Mouse (Mus musculus): ENCODE data around the gene Kdelc1. TPM values are rescaled to one million over a fixed set of nuclear protein-coding genes. Genes with fewer than 3 reads are reported as not detected.
A peak's percentile ranks its signal among the peaks of the same experiment; 100 is the strongest.

Kdelc1 gene
- polyA plus RNA-seq, 1 experiment from 2014 or later, result 52.1 TPM

DNA sequence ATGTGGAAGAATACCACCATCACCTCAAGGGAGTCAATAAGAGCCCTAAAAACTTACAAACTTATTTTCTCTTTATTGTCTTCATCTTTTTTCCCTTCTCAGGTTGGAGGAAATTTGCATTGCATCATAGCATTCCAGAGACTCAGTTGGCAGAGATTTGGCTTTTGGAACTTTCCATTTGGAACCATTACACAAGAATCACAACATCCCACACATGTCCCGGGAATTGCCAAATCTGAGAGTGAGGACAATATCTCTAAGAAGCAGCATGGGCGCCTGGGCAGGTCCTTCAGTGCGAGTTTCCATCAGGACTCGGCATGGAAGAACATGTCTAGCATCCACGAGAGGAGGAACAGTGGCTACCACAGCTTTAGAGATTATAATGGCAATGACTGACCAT lies 24.1 kb upstream of the Kdelc1 start:
- Histone ChIP-seq H3K9ac (ENCODE audit: low read length) (no peak overlapping the region), H3K27me3 (ENCODE audit: control insufficient read depth, insufficient read depth, low read length) (no peaks in the 10 kb centered on the region), H3K4me2 (ENCODE audit: low read depth, low read length) (no peak overlapping the region), H3K36me3 (ENCODE audit: control insufficient read depth, insufficient read depth, low read length) (peaks cover 12% of the 10 kb centered on the region), H3K9me3 (replicated peaks; ENCODE audit: control insufficient read depth, low read length) (no peaks in the 10 kb centered on the region), H3K27ac (ENCODE audit: low read length) (no peak overlapping the region), H3K4me3 (replicated peaks; ENCODE audit: low read length) (no peak overlapping the region), H3K4me1 (ENCODE audit: control insufficient read depth, insufficient read depth, low read length) (0 out of 2 replicates have a peak, but pooled peaks cover 2% of the 10 kb centered on the region)
- 87% methylated on average over 5 of the region's 5 CpGs for WGBS
- ATAC-seq (ENCODE audit: insufficient read depth, low FRiP score), result no peak

DNA sequence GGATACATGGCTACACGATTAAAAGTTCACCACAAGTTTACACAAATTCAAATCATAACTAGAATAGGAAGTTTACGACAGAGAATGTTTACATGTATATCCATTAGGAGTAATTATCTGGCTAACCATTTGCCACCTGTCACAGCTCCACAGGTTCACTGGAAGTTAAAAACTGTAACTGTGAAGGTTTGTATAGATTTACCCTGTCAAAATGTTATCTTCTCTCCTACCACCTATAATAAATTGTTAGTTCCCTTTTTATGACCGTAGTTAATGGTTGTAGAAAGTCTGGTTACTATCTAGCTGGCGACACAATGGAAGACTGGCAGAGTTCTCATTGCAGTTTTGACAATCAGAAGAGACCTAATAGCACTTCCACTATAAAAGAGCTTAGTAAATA lies 21.6 kb upstream of the Kdelc1 start:
- no peaks in the 10 kb centered on the region for H3K27me3 ChIP-seq (ENCODE audit: control insufficient read depth, insufficient read depth, low read length)
- no peak overlapping the region for H3K9ac ChIP-seq (ENCODE audit: low read length)
- H3K36me3 ChIP-seq (ENCODE audit: control insufficient read depth, insufficient read depth, low read length), result peaks cover 13% of the 10 kb centered on the region
- WGBS, result 36% methylated on average over 4 of the region's 4 CpGs
- H3K27ac ChIP-seq (ENCODE audit: low read length), result no peak overlapping the region
- no peak overlapping the region for H3K4me2 ChIP-seq (ENCODE audit: low read depth, low read length)
- ATAC-seq (ENCODE audit: insufficient read depth, low FRiP score), result no peak
- H3K9me3 ChIP-seq (replicated peaks; ENCODE audit: control insufficient read depth, low read length), result no peaks in the 10 kb centered on the region
- H3K4me1 ChIP-seq (ENCODE audit: control insufficient read depth, insufficient read depth, low read length), result no peaks in the 10 kb centered on the region
- no peak overlapping the region for H3K4me3 ChIP-seq (replicated peaks; ENCODE audit: low read length)

DNA sequence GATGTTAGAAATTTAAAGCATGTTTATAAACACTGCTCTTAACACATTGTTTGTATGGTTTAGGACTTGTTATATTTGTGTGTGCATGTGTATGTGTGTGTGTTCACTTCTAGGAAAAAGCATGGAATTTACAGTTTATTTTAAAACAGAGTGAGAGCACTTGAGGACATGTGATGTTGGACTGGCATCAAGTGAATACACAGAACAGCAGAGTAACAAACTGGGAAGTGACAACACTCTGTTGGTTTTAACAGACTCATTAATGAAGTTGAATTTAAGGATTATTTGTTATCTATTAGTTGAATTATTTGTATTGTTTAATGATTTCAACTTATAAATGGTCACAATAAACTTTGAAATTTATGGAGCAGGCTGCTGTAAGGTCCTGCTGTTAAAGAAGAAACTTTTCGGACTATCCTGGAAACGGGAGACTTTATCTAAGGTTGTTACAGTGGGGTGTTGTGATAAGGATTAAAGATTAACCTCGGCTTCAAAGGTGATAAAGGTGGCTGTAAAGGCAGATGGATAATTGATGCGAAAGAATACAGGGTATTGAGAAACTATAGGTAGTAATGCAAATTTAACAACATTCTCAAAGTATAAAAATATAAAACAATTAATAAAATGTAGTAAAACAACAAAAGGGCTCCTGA lies 11.4 kb upstream of the Kdelc1 start:
- no peaks in the 10 kb centered on the region for H3K27me3 ChIP-seq (ENCODE audit: control insufficient read depth, insufficient read depth, low read length)
- H3K4me3 ChIP-seq (replicated peaks; ENCODE audit: low read length), result no peak overlapping the region
- H3K27ac ChIP-seq (ENCODE audit: low read length), result no peak overlapping the region
- no peaks in the 10 kb centered on the region for H3K9me3 ChIP-seq (replicated peaks; ENCODE audit: control insufficient read depth, low read length)
- ATAC-seq (ENCODE audit: insufficient read depth, low FRiP score), result no peak
- H3K4me2 ChIP-seq (ENCODE audit: low read depth, low read length), result no peak overlapping the region
- no peak overlapping the region for H3K9ac ChIP-seq (ENCODE audit: low read length)
- H3K36me3 ChIP-seq (ENCODE audit: control insufficient read depth, insufficient read depth, low read length), result peaks cover 11% of the 10 kb centered on the region; the same call in 1 of the 2 replicates
- H3K4me1 ChIP-seq (ENCODE audit: control insufficient read depth, insufficient read depth, low read length), result no peaks in the 10 kb centered on the region
- WGBS, result 61% methylated on average over 4 of the region's 4 CpGs

DNA sequence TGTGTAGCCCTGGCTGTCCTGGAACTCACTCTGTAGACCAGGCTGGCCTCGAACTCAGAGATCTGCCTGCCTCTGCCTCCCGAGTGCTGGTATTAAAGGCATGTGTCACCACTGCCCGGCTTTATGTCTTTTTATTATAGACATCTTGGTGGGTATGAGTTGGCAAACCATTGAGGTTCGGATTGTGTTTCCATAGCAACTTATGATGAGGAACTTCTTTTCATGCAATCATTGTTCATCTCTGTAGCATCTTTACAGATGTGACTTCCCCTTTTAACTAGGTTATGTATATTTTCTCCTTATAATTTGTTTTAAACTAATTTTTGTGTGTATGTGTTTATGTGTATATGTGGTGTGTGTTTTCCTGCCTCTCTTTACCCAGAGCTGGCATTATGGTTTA lies 7.0 kb upstream of the Kdelc1 start:
- no peak for ATAC-seq (ENCODE audit: insufficient read depth, low FRiP score)
- Histone ChIP-seq H3K27ac (ENCODE audit: low read length) (no peak overlapping the region), H3K4me3 (replicated peaks; ENCODE audit: low read length) (no peak overlapping the region), H3K9ac (ENCODE audit: low read length) (no peak overlapping the region), H3K27me3 (ENCODE audit: control insufficient read depth, insufficient read depth, low read length) (no peaks in the 10 kb centered on the region), H3K4me2 (ENCODE audit: low read depth, low read length) (no peak overlapping the region), H3K9me3 (replicated peaks; ENCODE audit: control insufficient read depth, low read length) (no peaks in the 10 kb centered on the region), H3K36me3 (ENCODE audit: control insufficient read depth, insufficient read depth, low read length) (0 out of 2 replicates have a peak, but pooled peaks cover 8% of the 10 kb centered on the region), H3K4me1 (ENCODE audit: control insufficient read depth, insufficient read depth, low read length) (no peaks in the 10 kb centered on the region)
- WGBS, result 94% methylated on average over 4 of the region's 4 CpGs

DNA sequence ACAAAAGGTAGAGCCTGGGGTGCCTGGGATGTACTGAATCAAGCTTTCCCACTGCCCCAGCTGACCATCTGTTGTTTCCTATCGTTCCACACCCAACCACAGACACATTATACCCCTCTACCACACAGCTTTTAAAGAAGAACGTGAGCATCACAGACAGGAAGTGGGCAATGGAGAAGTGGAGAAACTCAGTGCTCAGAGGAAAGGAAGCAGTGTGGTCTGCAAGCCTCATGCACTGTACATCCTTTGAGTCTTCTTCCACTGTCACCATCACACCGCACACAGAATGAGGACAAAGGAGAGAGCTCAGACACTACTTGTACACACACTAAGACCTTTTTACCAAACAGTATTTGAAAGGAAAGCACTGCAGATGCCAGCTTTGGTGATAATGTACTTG lies 3.6 kb upstream of the Kdelc1 start:
- H3K4me2 ChIP-seq (ENCODE audit: low read depth, low read length), result no peak overlapping the region
- no peak for ATAC-seq (ENCODE audit: insufficient read depth, low FRiP score)
- H3K27ac ChIP-seq (ENCODE audit: low read length), result no peak overlapping the region
- WGBS, result 70% methylated on average over 3 of the region's 3 CpGs
- H3K4me3 ChIP-seq (replicated peaks; ENCODE audit: low read length), result no peak overlapping the region
- H3K9ac ChIP-seq (ENCODE audit: low read length), result no peak overlapping the region
- 0 out of 2 replicates have a peak, but pooled peaks cover 8% of the 10 kb centered on the region for H3K36me3 ChIP-seq (ENCODE audit: control insufficient read depth, insufficient read depth, low read length)
- no peaks in the 10 kb centered on the region for H3K27me3 ChIP-seq (ENCODE audit: control insufficient read depth, insufficient read depth, low read length)
- no peaks in the 10 kb centered on the region for H3K9me3 ChIP-seq (replicated peaks; ENCODE audit: control insufficient read depth, low read length)
- H3K4me1 ChIP-seq (ENCODE audit: control insufficient read depth, insufficient read depth, low read length), result peaks cover 6% of the 10 kb centered on the region

DNA sequence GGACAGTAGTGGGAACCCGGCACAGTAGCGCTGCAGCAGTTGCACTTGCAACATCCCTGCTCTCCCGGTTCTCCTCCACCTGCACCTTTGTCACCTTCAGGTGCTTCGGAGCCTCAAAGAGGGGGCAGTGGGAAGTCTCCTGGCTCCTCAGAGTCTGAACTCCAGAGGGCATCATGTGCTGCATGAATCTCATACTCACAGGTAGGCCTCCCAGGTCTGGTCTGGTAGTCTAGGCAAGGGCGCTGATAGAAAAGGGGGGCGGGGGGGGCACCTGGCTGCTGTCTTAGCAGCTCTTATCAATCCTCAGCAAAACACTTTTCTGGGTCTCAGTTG lies 1.4 kb upstream of the Kdelc1 start:
- 7% methylated on average over 6 of the region's 6 CpGs for WGBS
- peak overlapping the region; percentile 85 for H3K4me3 ChIP-seq (replicated peaks; ENCODE audit: low read length)
- no peaks in the 10 kb centered on the region for H3K27me3 ChIP-seq (ENCODE audit: control insufficient read depth, insufficient read depth, low read length)
- no peaks in the 10 kb centered on the region for H3K9me3 ChIP-seq (replicated peaks; ENCODE audit: control insufficient read depth, low read length)
- H3K4me1 ChIP-seq (ENCODE audit: control insufficient read depth, insufficient read depth, low read length), result peaks cover 6% of the 10 kb centered on the region
- H3K9ac ChIP-seq (ENCODE audit: low read length), result peak overlapping the region; percentile 90
- H3K27ac ChIP-seq (ENCODE audit: low read length), result peak overlapping the region; percentile 98
- peak overlapping the region; percentile 84 for H3K4me2 ChIP-seq (ENCODE audit: low read depth, low read length)
- peak; percentile 12; the same call in 1 of the 2 replicates for ATAC-seq (ENCODE audit: insufficient read depth, low FRiP score)
- H3K36me3 ChIP-seq (ENCODE audit: control insufficient read depth, insufficient read depth, low read length), result peaks cover 5% of the 10 kb centered on the region; the same call in 1 of the 2 replicates

DNA sequence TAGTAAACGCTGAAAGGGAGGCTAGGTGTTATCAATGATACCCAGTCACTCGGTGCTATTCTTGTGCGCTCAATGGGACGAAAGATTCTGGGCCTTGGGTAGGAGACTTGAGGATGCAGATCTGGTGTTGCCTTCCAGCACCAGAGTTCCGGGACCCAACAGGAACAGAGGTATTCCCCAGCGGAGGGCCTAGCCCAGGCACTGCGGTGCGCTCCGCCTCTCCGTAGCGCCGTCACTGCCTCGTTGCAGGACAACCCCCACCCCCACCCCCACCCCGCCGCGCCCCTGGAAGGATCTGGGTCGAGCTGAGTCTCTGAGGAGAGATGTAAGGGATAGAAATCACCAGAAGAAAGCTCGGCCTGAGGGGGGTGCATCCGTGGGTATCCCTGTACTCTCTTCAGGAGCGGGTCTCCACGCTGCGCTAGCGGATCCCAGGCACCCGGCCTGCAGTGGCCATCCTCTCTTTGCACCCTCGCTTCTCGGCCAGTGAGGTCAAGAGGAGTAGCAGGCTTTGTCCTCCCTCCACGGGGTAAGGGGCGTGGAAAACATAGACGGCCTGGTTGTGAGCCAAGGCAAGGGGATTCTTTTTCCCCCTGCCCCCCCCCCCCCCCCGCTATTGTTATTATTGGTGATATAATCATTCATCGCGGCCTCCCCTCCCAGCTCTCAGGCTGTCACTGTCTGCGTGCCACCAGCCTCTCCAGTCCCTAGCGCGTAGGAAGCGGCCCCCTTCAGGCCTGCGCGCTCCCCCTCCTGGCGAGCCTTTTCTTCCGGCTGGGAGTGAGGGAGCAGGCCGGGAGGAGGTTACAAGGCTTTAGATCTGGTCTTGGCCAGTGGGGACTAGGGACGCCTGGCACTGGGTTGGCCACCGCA lies 829 bp upstream of the Kdelc1 start:
- no peaks in the 10 kb centered on the region for H3K9me3 ChIP-seq (replicated peaks; ENCODE audit: control insufficient read depth, low read length)
- H3K9ac ChIP-seq (ENCODE audit: low read length), result peak overlapping the region; percentile 90
- WGBS, result 0% methylated on average over 42 of the region's 43 CpGs
- ATAC-seq (ENCODE audit: insufficient read depth, low FRiP score), result peak; percentile 90
- no peaks in the 10 kb centered on the region for H3K27me3 ChIP-seq (ENCODE audit: control insufficient read depth, insufficient read depth, low read length)
- peak overlapping the region; percentile 98 for H3K27ac ChIP-seq (ENCODE audit: low read length)
- peaks cover 6% of the 10 kb centered on the region for H3K4me1 ChIP-seq (ENCODE audit: control insufficient read depth, insufficient read depth, low read length)
- H3K36me3 ChIP-seq (ENCODE audit: control insufficient read depth, insufficient read depth, low read length), result peaks cover 5% of the 10 kb centered on the region; the same call in 1 of the 2 replicates
- H3K4me3 ChIP-seq (replicated peaks; ENCODE audit: low read length), result peak overlapping the region; percentile 85
- peak overlapping the region; percentile 84 for H3K4me2 ChIP-seq (ENCODE audit: low read depth, low read length)

DNA sequence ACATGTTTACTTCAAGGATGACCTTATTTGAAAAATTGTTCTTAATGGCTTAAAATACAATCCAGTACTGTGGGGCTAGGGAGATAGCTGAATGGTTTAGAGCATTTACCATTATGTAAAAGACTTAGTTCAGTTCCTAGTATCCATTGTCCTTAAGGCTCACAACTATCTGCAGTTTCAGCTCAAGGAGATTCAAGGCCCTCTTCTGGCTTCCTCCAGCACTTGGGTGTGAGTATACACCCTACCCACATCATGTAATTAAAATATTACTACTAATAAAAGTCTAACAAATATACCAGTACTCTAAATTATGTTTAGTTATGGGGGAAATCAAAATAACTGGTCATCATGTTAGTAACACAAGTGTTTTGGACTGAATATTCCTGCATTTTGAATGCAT lies 1.0 kb downstream of the Kdelc1 start:
- H3K9ac ChIP-seq (ENCODE audit: low read length), result no peak overlapping the region
- peak overlapping the region; percentile 84 for H3K4me2 ChIP-seq (ENCODE audit: low read depth, low read length)
- ATAC-seq (ENCODE audit: insufficient read depth, low FRiP score), result no peak

DNA sequence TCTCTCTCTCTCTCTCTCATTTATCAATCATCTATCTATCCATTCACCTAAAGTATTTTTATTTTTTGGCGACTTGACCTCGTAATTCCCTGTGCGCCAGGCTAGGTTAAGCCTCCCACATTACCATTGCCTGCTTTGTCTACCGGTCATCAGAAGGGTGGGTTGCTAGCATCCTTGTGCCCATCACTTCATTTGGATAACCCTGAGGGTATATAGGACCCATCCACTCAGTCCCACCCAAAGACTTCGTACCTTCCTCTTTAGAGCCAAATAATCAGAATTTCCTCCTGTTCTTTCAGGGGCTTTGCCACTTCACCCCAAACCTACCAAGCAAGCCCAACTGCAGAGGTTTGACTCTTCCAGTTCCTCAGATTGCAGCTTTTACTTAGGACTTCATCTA lies 15.7 kb downstream of the Kdelc1 start:
- Histone ChIP-seq H3K27ac (ENCODE audit: low read length) (no peak overlapping the region), H3K4me3 (replicated peaks; ENCODE audit: low read length) (peak overlapping the region; percentile 90), H3K4me2 (ENCODE audit: low read depth, low read length) (peak overlapping the region; percentile 58), H3K27me3 (ENCODE audit: control insufficient read depth, insufficient read depth, low read length) (no peaks in the 10 kb centered on the region), H3K36me3 (ENCODE audit: control insufficient read depth, insufficient read depth, low read length) (no peaks in the 10 kb centered on the region), H3K9ac (ENCODE audit: low read length) (peak overlapping the region; percentile 60), H3K9me3 (replicated peaks; ENCODE audit: control insufficient read depth, low read length) (no peaks in the 10 kb centered on the region), H3K4me1 (ENCODE audit: control insufficient read depth, insufficient read depth, low read length) (peaks cover 6% of the 10 kb centered on the region)
- ATAC-seq (ENCODE audit: insufficient read depth, low FRiP score), result no peak
- WGBS, result 9% methylated on average over 5 of the region's 5 CpGs

More for the DNA sequence above, 1.0 kb downstream of the Kdelc1 start:
- H3K4me1 ChIP-seq (ENCODE audit: control insufficient read depth, insufficient read depth, low read length), result peaks cover 6% of the 10 kb centered on the region
- H3K4me3 ChIP-seq (replicated peaks; ENCODE audit: low read length), result no peak overlapping the region; the same call in 1 of the 2 replicates
- no peak overlapping the region for H3K27ac ChIP-seq (ENCODE audit: low read length)
- H3K36me3 ChIP-seq (ENCODE audit: control insufficient read depth, insufficient read depth, low read length), result peaks cover 14% of the 10 kb centered on the region; the same call in 1 of the 2 replicates
- no peaks in the 10 kb centered on the region for H3K9me3 ChIP-seq (replicated peaks; ENCODE audit: control insufficient read depth, low read length)
- no peaks in the 10 kb centered on the region for H3K27me3 ChIP-seq (ENCODE audit: control insufficient read depth, insufficient read depth, low read length)

All from stomach, embryonic 16.5 days (tissue).